Mouse (Mus musculus): ENCODE data around the gene Coa5. TPM values are rescaled to one million over a fixed set of nuclear protein-coding genes. Genes with fewer than 3 reads are reported as not detected.

The Coa5 gene
- 59.8 and 60.1 TPM in 2 replicates for polyA plus RNA-seq (2015; fragmentation: Nextera tagmentation; extraction: Ambion mirVana)

GRCm38 (mm10) chr1:37429366-37430296 is at the start of gene Coa5, which contains the start of gene Unc50:
TSS of gene Coa5 (minus strand) at chr1:37430103.
TSS of gene Unc50 (plus strand) at chr1:37430139.
- Histone ChIP-seq H3K4me1 (replicated peaks) (peaks cover 32% of the 10 kb centered on the region), H3K9ac (peak within 1 kb of the TSS; percentile 91), H3K27me3 (no peaks in the 10 kb centered on the region), H3K9me3 (no peaks in the 10 kb centered on the region), H3K4me2 (peak within 1 kb of the TSS; percentile 84), H3K27ac (replicated peaks) (peak within 1 kb of the TSS; percentile 75), H3K4me3 (peak within 1 kb of the TSS; percentile 84), H3K36me3 (peaks cover 40% of the 10 kb centered on the region)
- WGBS: 3% methylated on average over 57 of the region's 57 CpGs
- peak; percentile 99 for ATAC-seq (ENCODE audit: low FRiP score, low read depth)

GRCm38 (mm10) chr1:37479074-37479473 is 49.2 kb upstream of the Coa5 start:
- WGBS: 73% methylated on average over 9 of the region's 9 CpGs
- Histone ChIP-seq H3K9ac (no peak overlapping the region), H3K27ac (replicated peaks) (no peak overlapping the region), H3K36me3 (no peaks in the 10 kb centered on the region), H3K4me3 (no peak overlapping the region), H3K4me2 (no peak overlapping the region), H3K27me3 (no peaks in the 10 kb centered on the region), H3K4me1 (replicated peaks) (no peaks in the 10 kb centered on the region), H3K9me3 (no peaks in the 10 kb centered on the region)
- no peak for ATAC-seq (ENCODE audit: low FRiP score, low read depth)

- Histone ChIP-seq H3K4me3 (no peak overlapping the region), H3K27me3 (no peaks in the 10 kb centered on the region), H3K27ac (replicated peaks) (no peak overlapping the region), H3K36me3 (no peaks in the 10 kb centered on the region), H3K4me2 (no peak overlapping the region), H3K4me1 (replicated peaks) (no peaks in the 10 kb centered on the region), H3K9me3 (no peaks in the 10 kb centered on the region), H3K9ac (no peak overlapping the region)
- 73% methylated on average over 7 of the region's 7 CpGs for WGBS
- ATAC-seq (ENCODE audit: low FRiP score, low read depth): no peak
These were observed 48.5 kb upstream of the Coa5 start for GRCm38 (mm10) chr1:37478416-37478815.

- Histone ChIP-seq H3K27ac (replicated peaks) (no peak overlapping the region), H3K4me1 (replicated peaks) (no peaks in the 10 kb centered on the region), H3K9me3 (no peaks in the 10 kb centered on the region), H3K27me3 (no peaks in the 10 kb centered on the region), H3K36me3 (no peaks in the 10 kb centered on the region), H3K9ac (no peak overlapping the region), H3K4me2 (no peak overlapping the region), H3K4me3 (no peak overlapping the region)
- no peak for ATAC-seq (ENCODE audit: low FRiP score, low read depth)
- 62% methylated on average over 5 of the region's 5 CpGs for WGBS
These were observed 48.0 kb upstream of the Coa5 start for GRCm38 (mm10) chr1:37477928-37478327.

GRCm38 (mm10) chr1:37477250-37477649 is 47.3 kb upstream of the Coa5 start:
- WGBS: 96% methylated on average over 5 of the region's 5 CpGs

GRCm38 (mm10) chr1:37475312-37475711 is 45.4 kb upstream of the Coa5 start:
- Histone ChIP-seq H3K4me1 (replicated peaks) (no peaks in the 10 kb centered on the region), H3K27me3 (no peaks in the 10 kb centered on the region), H3K9ac (no peak overlapping the region), H3K4me2 (no peak overlapping the region), H3K36me3 (no peaks in the 10 kb centered on the region), H3K9me3 (no peaks in the 10 kb centered on the region), H3K27ac (replicated peaks) (no peak overlapping the region), H3K4me3 (no peak overlapping the region)
- no peak for ATAC-seq (ENCODE audit: low FRiP score, low read depth)
- 85% methylated on average over 3 of the region's 3 CpGs for WGBS

More at GRCm38 (mm10) chr1:37477250-37477649, 47.3 kb upstream of the Coa5 start:
- Histone ChIP-seq H3K36me3 (no peaks in the 10 kb centered on the region), H3K4me1 (replicated peaks) (no peaks in the 10 kb centered on the region), H3K27me3 (no peaks in the 10 kb centered on the region), H3K4me3 (no peak overlapping the region), H3K4me2 (no peak overlapping the region), H3K27ac (replicated peaks) (no peak overlapping the region), H3K9ac (no peak overlapping the region), H3K9me3 (no peaks in the 10 kb centered on the region)
- ATAC-seq (ENCODE audit: low FRiP score, low read depth): no peak

- Histone ChIP-seq H3K36me3 (no peaks in the 10 kb centered on the region), H3K4me2 (no peak overlapping the region), H3K27me3 (no peaks in the 10 kb centered on the region), H3K9me3 (no peaks in the 10 kb centered on the region), H3K9ac (no peak overlapping the region), H3K4me1 (replicated peaks) (no peaks in the 10 kb centered on the region), H3K27ac (replicated peaks) (no peak overlapping the region), H3K4me3 (no peak overlapping the region)
- no peak for ATAC-seq (ENCODE audit: low FRiP score, low read depth)
- 90% methylated on average over 6 of the region's 6 CpGs for WGBS
These were observed 44.8 kb upstream of the Coa5 start for GRCm38 (mm10) chr1:37474634-37475190.

GRCm38 (mm10) chr1:37474046-37474445 is 44.1 kb upstream of the Coa5 start:
- no peaks in the 10 kb centered on the region for H3K9me3 ChIP-seq
- 78% methylated on average over 8 of the region's 8 CpGs for WGBS
- no peaks in the 10 kb centered on the region for H3K27me3 ChIP-seq

GRCm38 (mm10) chr1:37473251-37473650 is 43.3 kb upstream of the Coa5 start:
- Histone ChIP-seq H3K27ac (replicated peaks) (no peak overlapping the region), H3K4me1 (replicated peaks) (no peaks in the 10 kb centered on the region), H3K36me3 (0 out of 2 replicates have a peak, but pooled peaks cover 3% of the 10 kb centered on the region), H3K4me3 (no peak overlapping the region), H3K27me3 (no peaks in the 10 kb centered on the region), H3K9me3 (no peaks in the 10 kb centered on the region), H3K4me2 (no peak overlapping the region), H3K9ac (no peak overlapping the region)
- no peak for ATAC-seq (ENCODE audit: low FRiP score, low read depth)
- 91% methylated on average over 10 of the region's 10 CpGs for WGBS

More at GRCm38 (mm10) chr1:37474046-37474445, 44.1 kb upstream of the Coa5 start:
- Histone ChIP-seq H3K4me3 (no peak overlapping the region), H3K9ac (no peak overlapping the region), H3K4me1 (replicated peaks) (no peaks in the 10 kb centered on the region), H3K27ac (replicated peaks) (no peak overlapping the region), H3K36me3 (no peaks in the 10 kb centered on the region), H3K4me2 (no peak overlapping the region)
- no peak for ATAC-seq (ENCODE audit: low FRiP score, low read depth)

- 87% methylated on average over 6 of the region's 6 CpGs for WGBS
- no peak for ATAC-seq (ENCODE audit: low FRiP score, low read depth)
- Histone ChIP-seq H3K36me3 (0 out of 2 replicates have a peak, but pooled peaks cover 6% of the 10 kb centered on the region), H3K27me3 (no peaks in the 10 kb centered on the region), H3K9me3 (no peaks in the 10 kb centered on the region), H3K4me2 (no peak overlapping the region), H3K4me1 (replicated peaks) (no peaks in the 10 kb centered on the region), H3K9ac (no peak overlapping the region), H3K27ac (replicated peaks) (no peak overlapping the region), H3K4me3 (no peak overlapping the region)
These were observed 41.6 kb upstream of the Coa5 start for GRCm38 (mm10) chr1:37471179-37472148.

GRCm38 (mm10) chr1:37469007-37469406 is 39.1 kb upstream of the Coa5 start:
- Histone ChIP-seq H3K27ac (replicated peaks) (no peak overlapping the region), H3K9me3 (no peaks in the 10 kb centered on the region), H3K4me1 (replicated peaks) (no peaks in the 10 kb centered on the region), H3K9ac (no peak overlapping the region), H3K36me3 (0 out of 2 replicates have a peak, but pooled peaks cover 6% of the 10 kb centered on the region), H3K4me2 (no peak overlapping the region), H3K27me3 (no peaks in the 10 kb centered on the region), H3K4me3 (no peak overlapping the region)
- ATAC-seq (ENCODE audit: low FRiP score, low read depth): no peak
- WGBS: 94% methylated on average over 5 of the region's 5 CpGs

All from hindbrain, embryonic 15.5 days (tissue).